Mouse (Mus musculus) small intestine, adult 2 months (tissue): ENCODE results near the gene Olfr12.

Experiments
- CTCF ChIP-seq: fragments of 200-500 bp; IDR thresholded peaks from 2 replicates; pipeline ENCODE4 v1.5.1; 2012; ENCODE audit warnings: low read depth, mild to moderate bottlenecking, control low read depth, inconsistent platforms, low read length, moderate library complexity, mixed read lengths; ENCODE audit not compliant: insufficient replicate concordance, insufficient read length; ENCODE audit errors: extremely low read depth
- POLR2A ChIP-seq: fragments of 200-500 bp; IDR thresholded peaks from 2 replicates; pipeline ENCODE4 v1.6.1; 2012; ENCODE audit warnings: low read depth, mild to moderate bottlenecking, control low read depth, inconsistent platforms, low read length, moderate library complexity

- TF ChIP-seq POLR2A: no peak
- TF ChIP-seq CTCF: no peak
Observed at GRCm38 (mm10) chr1:92617488-92617887, at the start of gene Olfr12.
